In genomic region chr1:82150219-82151128, GRCm38 (mm10) we compare ENCODE assay signal across 9 mouse cellular contexts.
DNase-seq lines count a peak whose midpoint lies in the region; ATAC-seq lines count a peak whose summit lies in the region.
"Had no signal": no experiment of that assay in that cellular context is flagged by ENCODE, and none has a peak within 500 bp of the region (broad histone marks: within the 10 kb centered on the region; RNA-seq: fewer than 3 reads in every experiment).

No protein-coding gene starts in this region.

- peak; percentile 41 to 55 for DNase-seq in adrenal gland, adult 18-20 months (ENCODE audit: low spot score in 2 of 2)
- DNase-seq in cerebellum, postnatal 25 days, result peak; percentile 15 to 55
- peak; percentile 37 for DNase-seq in gastrocnemius, postnatal 10 days
- DNase-seq in layer of hippocampus, adult 9-10 months (ENCODE audit: low spot score), result peak; percentile 12
- peak; percentile 87 for DNase-seq in lung, postnatal 10 days
- DNase-seq in right cerebral cortex, postnatal 25 days, result peak; percentile 21

- no peak overlapping the region for H3K9ac ChIP-seq in hindbrain, embryonic 13.5 days

- H3K36me3 ChIP-seq in hindbrain, embryonic 13.5 days, result no peaks in the 10 kb centered on the region

- no peak overlapping the region for H3K4me3 ChIP-seq in hindbrain, embryonic 13.5 days
- H3K4me3 ChIP-seq: megakaryocyte, embryonic 14.5 days had no signal

- H3K27ac ChIP-seq in hindbrain, embryonic 13.5 days, result 0 out of 2 replicates have a peak overlapping the region, but pooled peaks have one; percentile 30

- no peaks in the 10 kb centered on the region for H3K27me3 ChIP-seq in hindbrain, embryonic 13.5 days
- H3K27me3 ChIP-seq: megakaryocyte, embryonic 14.5 days had no signal

- WGBS in hindbrain, embryonic 13.5 days, result 47% methylated on average over 13 of the region's 13 CpGs

- H3K9me3 ChIP-seq in hindbrain, embryonic 13.5 days, result no peaks in the 10 kb centered on the region

- peaks cover 13% of the 10 kb centered on the region for H3K4me1 ChIP-seq in hindbrain, embryonic 13.5 days (replicated peaks)
- H3K4me1 ChIP-seq: megakaryocyte, embryonic 14.5 days had no signal

- H3K4me2 ChIP-seq in hindbrain, embryonic 13.5 days, result no peak overlapping the region

- peak; percentile 86 for ATAC-seq in hindbrain, embryonic 13.5 days (ENCODE audit: low FRiP score)
- no peak for ATAC-seq in erythroblast, adult 5-6 weeks (replicated peaks; ENCODE audit: low FRiP score, poor library complexity, severe bottlenecking)

Comparison
In these comparisons a context has a peak if more than half of its experiments do, and no peak if none do; other contexts are left out.
1. DNase-seq: peak in every context shown above with its lines; median percentile 87 in lung, postnatal 10 days; 48 in adrenal gland, adult 18-20 months; 37 in gastrocnemius, postnatal 10 days; 35 in cerebellum, postnatal 25 days; 21 in right cerebral cortex, postnatal 25 days; 12 in layer of hippocampus, adult 9-10 months.